Mouse (Mus musculus) testis, adult 2 months (tissue): ENCODE data around the gene Ipmk. TPM values are rescaled to one million over a fixed set of nuclear protein-coding genes. Genes with fewer than 3 reads are reported as not detected.

Experiments
- H3K27ac ChIP-seq: fragments of 200-500 bp; 2 replicates; pipeline ENCODE4 v1.5.1; 2012; ENCODE audit warnings: low read depth, low read length; ENCODE audit not compliant: control insufficient read depth, insufficient read depth
- H3K27me3 ChIP-seq: fragments of 200-500 bp; 2 replicates; pipeline ENCODE4 v1.6.1; 2012; ENCODE audit warnings: mild to moderate bottlenecking, low read length, moderate library complexity; ENCODE audit not compliant: control insufficient read depth, insufficient read depth
- H3K36me3 ChIP-seq: fragments of 200-500 bp; 2 replicates; pipeline ENCODE4 v1.6.1; 2012; ENCODE audit warnings: mild to moderate bottlenecking, low read length; ENCODE audit not compliant: control insufficient read depth, insufficient read depth
- H3K4me1 ChIP-seq: fragments of 200-500 bp; 2 replicates; pipeline ENCODE4 v1.6.1; 2012; ENCODE audit warnings: low read length; ENCODE audit not compliant: control insufficient read depth, insufficient read depth
- H3K4me3 ChIP-seq: fragments of 200-500 bp; 2 replicates; pipeline ENCODE4 v1.5.1; 2012; ENCODE audit warnings: low read depth, mild to moderate bottlenecking, low read length, moderate library complexity, mixed read lengths; ENCODE audit not compliant: control insufficient read depth
- CTCF ChIP-seq: fragments of 200-500 bp; IDR thresholded peaks from 2 replicates; pipeline ENCODE4 v1.5.1; 2012; ENCODE audit warnings: low read depth, mild to moderate bottlenecking, inconsistent platforms, low read length, moderate library complexity; ENCODE audit not compliant: control insufficient read depth, insufficient read depth, insufficient replicate concordance
- POLR2A ChIP-seq: fragments of 200-500 bp; IDR thresholded peaks from 2 replicates; pipeline ENCODE4 v1.6.1; 2012; ENCODE audit warnings: low read depth, mild to moderate bottlenecking, inconsistent platforms, low read length, moderate library complexity; ENCODE audit not compliant: control insufficient read depth
- polyA plus RNA-seq: library from polyadenylated mRNA; depleted of rRNA; stranded (reverse); fragments of >200 nt; gene quantifications from 2 replicates; pipeline ENCODE4 v1.2.3, GENCODE M21; 2012

Ipmk gene
- polyA plus RNA-seq, 1 experiment: 5.3 TPM

DNA sequence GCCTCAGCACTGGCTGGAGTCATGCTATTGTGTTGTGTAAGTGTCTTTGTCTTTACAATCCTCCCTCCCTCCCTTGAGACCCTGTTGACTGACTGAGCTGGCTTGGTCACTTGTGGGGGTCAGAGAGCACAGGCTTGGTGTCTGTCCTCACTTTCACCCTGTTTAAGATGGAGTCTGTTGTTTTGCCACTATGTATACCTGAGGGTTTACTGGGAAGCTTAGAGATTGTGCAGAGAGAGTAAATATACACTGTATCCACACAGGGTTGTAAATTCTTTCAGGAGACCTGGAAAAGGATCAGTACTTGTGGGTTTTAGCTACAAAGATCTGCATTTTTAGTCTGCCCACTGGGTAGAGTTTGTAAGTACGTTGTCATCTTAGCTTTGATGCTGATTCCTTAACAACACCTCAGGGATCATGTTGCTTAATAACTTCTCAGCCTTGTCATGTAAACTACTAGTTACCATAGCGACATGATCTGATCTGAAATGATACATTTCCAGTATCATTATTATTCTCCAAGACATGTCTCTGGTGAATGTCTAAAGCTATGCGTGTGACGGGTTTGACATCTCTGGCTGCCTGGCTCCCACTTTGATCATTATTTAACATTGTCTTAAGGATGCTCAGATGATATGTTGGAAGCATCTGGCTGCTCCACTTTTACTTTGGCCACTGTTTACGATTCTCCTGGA lies 58.1 kb downstream of the Ipmk start:
- Histone ChIP-seq H3K27ac (no peak overlapping the region), H3K4me1 (no peaks in the 10 kb centered on the region), H3K36me3 (no peaks in the 10 kb centered on the region), H3K27me3 (no peaks in the 10 kb centered on the region), H3K4me3 (no peak overlapping the region)
- TF ChIP-seq POLR2A: no peak
- no peak for TF ChIP-seq CTCF

DNA sequence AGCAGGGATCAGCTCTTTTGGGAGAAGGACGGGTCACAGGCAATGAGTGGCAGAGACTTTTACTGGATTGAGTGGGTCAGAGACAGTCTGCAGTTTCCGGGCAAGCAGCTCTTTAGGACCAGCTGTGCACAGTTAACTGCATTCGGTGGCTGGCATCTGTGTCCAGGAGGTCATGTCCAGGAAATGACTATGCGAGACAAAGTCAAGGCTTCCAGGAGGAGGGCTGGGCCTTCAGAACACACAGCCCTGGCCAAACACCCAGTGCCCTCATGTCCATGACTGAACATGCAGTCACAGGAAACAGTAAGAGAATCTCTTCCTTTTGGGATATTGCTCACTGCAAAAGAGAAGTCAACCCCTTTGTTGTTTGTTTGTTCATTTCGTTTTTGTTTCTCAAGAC lies 62.4 kb downstream of the Ipmk start:
- Histone ChIP-seq H3K27ac (no peak overlapping the region), H3K4me3 (no peak overlapping the region), H3K36me3 (no peaks in the 10 kb centered on the region), H3K27me3 (no peaks in the 10 kb centered on the region), H3K4me1 (no peaks in the 10 kb centered on the region)
- TF ChIP-seq POLR2A: no peak
- no peak for TF ChIP-seq CTCF

DNA sequence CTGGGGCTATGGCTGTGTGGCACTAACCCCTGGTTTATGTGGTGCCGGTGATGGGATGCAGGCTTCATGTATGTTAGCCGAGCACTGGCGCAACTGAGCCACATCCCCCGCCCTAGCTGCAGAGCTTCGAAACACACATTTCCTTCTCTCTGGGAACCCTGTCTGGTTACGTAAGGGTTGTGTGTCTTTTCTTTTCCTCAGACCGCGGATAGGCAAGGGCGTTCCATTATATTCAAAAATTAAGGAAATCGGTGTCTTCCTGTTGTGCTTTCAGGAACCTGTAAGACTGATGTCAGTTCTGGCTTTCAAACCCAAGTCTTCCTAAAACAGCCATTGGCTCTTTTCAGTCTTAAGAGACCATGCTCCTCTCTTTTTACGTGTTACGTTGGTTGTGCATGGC lies 65.8 kb downstream of the Ipmk start:
- no peaks in the 10 kb centered on the region for H3K27me3 ChIP-seq
- TF ChIP-seq CTCF: no peak
- TF ChIP-seq POLR2A: no peak
- no peaks in the 10 kb centered on the region for H3K36me3 ChIP-seq
- no peak overlapping the region for H3K27ac ChIP-seq
- no peak overlapping the region for H3K4me3 ChIP-seq
- H3K4me1 ChIP-seq: no peaks in the 10 kb centered on the region

DNA sequence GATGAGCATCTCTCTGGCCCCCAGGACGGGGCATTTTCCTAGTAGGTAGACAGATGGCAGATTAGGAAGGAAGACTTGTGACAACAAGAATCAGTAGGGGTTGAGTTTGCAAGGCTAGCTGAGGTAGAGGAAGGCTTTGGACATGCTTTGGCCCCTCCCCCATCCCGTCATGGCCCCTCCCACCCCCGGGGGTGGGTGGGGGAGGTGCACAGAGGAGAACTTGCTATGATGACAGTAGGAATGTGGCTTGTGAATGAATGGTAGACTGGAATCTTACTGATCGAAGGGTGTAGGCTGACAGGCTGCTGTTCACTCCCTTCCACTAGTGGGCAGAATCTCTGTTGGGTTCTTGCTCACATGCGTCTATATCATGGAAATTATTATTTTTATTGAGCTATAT lies 74.0 kb downstream of the Ipmk start:
- no peak overlapping the region for H3K4me3 ChIP-seq

DNA sequence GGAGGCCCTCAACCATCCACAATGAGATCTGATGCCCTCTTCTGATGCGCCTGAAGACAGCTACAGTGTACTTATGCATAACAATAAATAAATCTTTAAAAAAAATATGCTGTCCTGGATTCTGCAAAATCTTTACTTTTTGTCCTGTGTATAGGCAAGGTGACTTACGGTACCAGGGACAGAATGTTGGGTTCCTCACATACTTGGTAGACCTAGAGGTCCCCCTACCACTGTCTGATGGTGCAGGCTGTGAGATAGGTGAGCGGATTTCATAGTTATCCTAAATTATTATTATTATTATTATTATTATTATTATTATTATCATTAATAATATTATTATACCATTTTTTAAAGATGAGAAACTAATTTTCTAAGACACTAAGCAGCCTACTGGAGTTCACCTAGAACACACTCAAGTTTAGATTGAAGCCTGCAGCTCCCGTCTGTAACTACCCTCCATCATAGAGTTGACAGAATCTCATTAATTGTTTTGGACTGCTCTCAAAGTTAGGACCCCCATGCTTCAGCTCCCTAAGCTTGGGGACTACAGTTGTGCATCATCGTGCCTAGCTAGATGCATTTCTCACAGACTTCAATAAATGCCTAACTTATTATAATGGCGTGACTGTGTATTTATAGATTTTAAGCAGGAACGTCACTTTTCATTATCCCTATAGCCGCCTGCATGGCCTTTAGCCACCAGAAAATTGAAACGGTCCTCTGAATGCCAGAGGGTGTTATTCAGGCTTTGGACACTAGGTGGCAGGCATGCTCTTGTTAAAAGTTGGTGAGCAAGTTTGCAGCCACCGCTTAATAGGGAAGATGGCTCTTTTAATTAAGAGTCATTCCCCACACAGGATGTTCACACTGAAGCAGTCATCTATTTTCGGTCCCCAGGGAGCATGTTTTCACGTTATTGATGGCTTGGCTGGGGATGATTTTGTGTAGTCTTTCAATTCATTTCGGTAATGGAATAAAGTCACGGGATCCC lies 74.8 kb downstream of the Ipmk start:
- H3K27ac ChIP-seq: no peak overlapping the region
- H3K36me3 ChIP-seq: no peaks in the 10 kb centered on the region
- TF ChIP-seq POLR2A (no peak), CTCF (peak; percentile 41; the same call in 1 of the 2 replicates)
- no peaks in the 10 kb centered on the region for H3K27me3 ChIP-seq
- no peak overlapping the region for H3K4me3 ChIP-seq
- H3K4me1 ChIP-seq: no peaks in the 10 kb centered on the region

More for the DNA sequence above, 74.0 kb downstream of the Ipmk start:
- H3K27ac ChIP-seq: no peak overlapping the region
- H3K27me3 ChIP-seq: no peaks in the 10 kb centered on the region
- H3K36me3 ChIP-seq: no peaks in the 10 kb centered on the region
- H3K4me1 ChIP-seq: no peaks in the 10 kb centered on the region
- TF ChIP-seq POLR2A (no peak), CTCF (no peak)

DNA sequence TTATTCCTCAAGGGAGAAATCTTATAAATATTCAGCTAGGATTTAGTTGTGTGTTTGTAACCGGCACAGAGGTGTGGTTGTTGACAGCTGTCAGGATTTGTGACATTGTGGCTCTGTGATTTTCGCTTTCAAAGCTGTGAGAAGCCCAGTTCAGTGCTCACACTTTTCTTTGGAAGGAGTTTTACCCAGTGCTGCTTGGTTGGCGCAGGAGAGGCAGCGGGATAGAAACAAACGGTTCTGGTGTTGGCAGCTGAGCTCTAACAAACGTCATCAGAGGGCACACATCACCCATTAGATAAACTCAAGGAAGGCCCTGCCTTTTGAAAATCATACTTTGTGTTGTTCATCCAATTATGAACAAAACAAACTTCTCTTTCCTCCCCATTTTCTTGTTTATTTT lies 79.2 kb downstream of the Ipmk start:
- Histone ChIP-seq H3K27me3 (no peaks in the 10 kb centered on the region), H3K27ac (no peak overlapping the region), H3K36me3 (no peaks in the 10 kb centered on the region), H3K4me3 (no peak overlapping the region), H3K4me1 (no peaks in the 10 kb centered on the region)
- TF ChIP-seq POLR2A: no peak
- TF ChIP-seq CTCF: no peak

DNA sequence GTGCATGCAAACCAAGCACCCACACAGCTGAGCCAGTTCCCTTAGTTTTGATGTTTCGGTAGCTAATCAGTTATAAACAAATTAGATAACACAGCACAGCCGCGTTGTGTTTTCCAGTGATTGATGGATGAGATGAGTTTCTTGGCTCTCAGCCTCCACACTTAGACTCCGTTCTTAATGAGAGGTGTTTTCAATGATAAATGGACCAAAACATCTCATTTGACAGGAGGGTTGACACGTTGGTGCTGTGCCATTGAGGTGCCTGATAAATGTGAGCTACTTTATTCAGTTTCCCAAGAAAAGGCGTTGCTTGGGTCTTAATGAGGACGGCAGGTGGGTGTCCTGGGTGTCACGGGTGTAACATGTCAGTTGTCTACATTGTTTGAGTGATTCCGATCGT lies 79.8 kb downstream of the Ipmk start:
- H3K4me1 ChIP-seq: no peaks in the 10 kb centered on the region
- H3K27ac ChIP-seq: no peak overlapping the region
- no peak for TF ChIP-seq CTCF
- TF ChIP-seq POLR2A: no peak
- no peaks in the 10 kb centered on the region for H3K36me3 ChIP-seq
- no peak overlapping the region for H3K4me3 ChIP-seq
- no peaks in the 10 kb centered on the region for H3K27me3 ChIP-seq
